Mouse (Mus musculus): Measurements from ENCODE around the gene Olfr1342. TPM values are rescaled to one million over a fixed set of nuclear protein-coding genes. Genes with fewer than 3 reads are reported as not detected.

Olfr1342 gene
- 0.26 TPM in 1 of 2 replicates, not detected in the other for polyA plus RNA-seq (2012; rRNA removed)

DNA sequence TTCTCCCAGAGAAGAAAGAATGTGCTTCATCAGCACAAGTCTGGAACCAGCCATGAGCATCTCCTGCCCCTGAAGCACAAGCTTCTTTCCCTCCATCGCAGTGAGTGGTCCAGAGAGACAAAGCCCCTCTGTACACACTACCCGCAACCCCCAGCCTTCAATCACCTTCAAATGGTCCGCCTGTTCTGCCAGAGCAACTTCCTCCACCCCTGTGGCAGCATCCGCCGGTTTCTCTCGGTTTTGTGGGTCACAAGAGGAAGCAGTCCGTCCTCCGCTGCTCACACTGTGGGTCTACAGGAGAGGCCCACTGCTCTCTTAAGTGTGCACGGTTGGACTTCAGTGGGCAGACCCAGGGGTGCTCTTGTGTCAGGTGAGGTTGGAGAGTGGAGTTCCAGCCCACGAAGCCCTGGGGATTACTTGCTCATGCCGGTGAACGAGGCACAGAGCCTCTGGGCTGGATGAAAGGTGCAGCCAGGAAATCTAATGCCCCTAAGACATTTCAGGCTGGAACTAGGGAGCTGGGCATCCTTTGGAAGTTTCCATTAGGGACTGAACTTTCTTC, at the start of gene Olfr1342:
Gene Olfr1342 (minus strand): TSS at position 345 of the 562 bp plus-strand sequence.
- DNase-seq (ENCODE audit: low read depth, low spot score) = no peak
- WGBS = 53% methylated on average over 12 of the region's 12 CpGs

GRCm38 (mm10) chr4:118741881-118742280, 49.3 kb upstream of the Olfr1342 start:
- DNase-seq (ENCODE audit: low read depth, low spot score) = no peak
- 36% methylated on average over 16 of the region's 16 CpGs for WGBS

- 6% methylated on average over 11 of the region's 11 CpGs for WGBS
Observed at GRCm38 (mm10) chr4:118740988-118741698, 48.6 kb upstream of the Olfr1342 start.

GRCm38 (mm10) chr4:118739574-118739973, 47.0 kb upstream of the Olfr1342 start:
- no peak for DNase-seq (ENCODE audit: low read depth, low spot score)
- 67% methylated on average over 3 of the region's 3 CpGs for WGBS

More at GRCm38 (mm10) chr4:118740988-118741698, 48.6 kb upstream of the Olfr1342 start:
- DNase-seq (ENCODE audit: low read depth, low spot score) = no peak

DNA sequence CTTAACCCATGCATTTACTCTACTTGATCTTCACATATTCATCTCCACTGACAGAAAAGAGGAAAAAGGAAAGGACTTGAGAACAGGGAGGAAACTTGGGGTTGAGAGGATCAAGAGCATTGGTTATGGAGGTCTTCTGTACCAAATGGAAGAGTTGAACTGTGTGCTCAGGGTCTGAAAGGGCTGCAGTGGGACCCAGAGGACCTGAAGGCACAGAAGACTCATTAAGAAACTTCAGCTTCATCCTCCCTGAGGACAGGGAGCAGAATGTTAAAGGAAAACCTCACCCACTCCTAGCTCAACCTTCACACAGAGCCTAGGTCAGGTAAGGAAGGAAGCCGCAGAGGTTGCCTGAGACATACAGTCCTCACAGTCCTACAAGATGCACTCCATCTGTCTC, 39.3 kb upstream of the Olfr1342 start, which contains the start of gene Olfr1339:
Gene Olfr1339 (plus strand): TSS at position 301 of the 400 bp plus-strand sequence.
- 89% methylated on average over 1 of the region's 1 CpGs for WGBS
- DNase-seq (ENCODE audit: low read depth, low spot score) = no peak

GRCm38 (mm10) chr4:118721742-118722483, 29.4 kb upstream of the Olfr1342 start:
- DNase-seq (ENCODE audit: low read depth, low spot score) = no peak
- WGBS = 53% methylated on average over 10 of the region's 10 CpGs

DNA sequence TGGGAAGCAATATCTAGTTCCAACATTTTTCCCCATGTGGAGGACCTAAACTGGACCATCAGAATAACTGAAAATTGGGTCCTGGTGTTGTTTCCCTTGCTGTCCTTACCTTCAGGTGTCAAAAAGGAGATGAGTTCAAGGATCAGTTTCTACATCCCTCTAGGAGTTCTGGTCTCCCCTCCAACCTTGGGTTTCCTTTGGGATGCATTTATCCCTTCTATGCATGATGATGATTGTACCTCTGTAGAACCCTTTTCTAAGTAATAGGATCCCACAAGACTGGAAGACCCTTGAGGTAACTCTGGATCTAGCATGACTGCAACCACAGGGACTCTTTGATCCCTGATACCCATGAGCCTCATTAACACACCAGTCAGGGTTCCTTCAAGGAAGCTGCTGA, 27.3 kb upstream of the Olfr1342 start, which contains the start of gene Olfr1340:
Gene Olfr1340 (plus strand): TSS at position 301 of the 400 bp plus-strand sequence.
- no peak for DNase-seq (ENCODE audit: low read depth, low spot score)

DNA sequence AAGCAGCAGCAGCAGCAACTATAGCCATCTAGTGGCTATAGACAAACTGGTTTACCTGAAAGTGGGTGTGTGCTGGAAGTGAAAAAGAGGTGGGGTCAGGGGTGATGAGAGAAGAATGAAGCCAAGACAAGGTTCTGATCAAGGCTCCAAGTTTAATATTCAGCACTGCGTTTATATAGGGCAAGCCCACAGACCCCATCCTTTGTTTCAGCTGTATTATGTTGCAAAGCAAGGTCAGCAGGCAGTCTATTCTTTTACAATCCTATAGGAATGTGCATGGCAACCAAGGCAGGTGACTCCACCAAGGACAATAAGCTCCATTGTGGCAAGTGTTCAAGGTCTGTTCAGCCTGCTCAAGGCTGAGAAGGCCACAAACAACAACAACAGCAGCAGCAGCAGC, 19.1 kb upstream of the Olfr1342 start:
- WGBS = 63% methylated on average over 1 of the region's 1 CpGs
- no peak for DNase-seq (ENCODE audit: low read depth, low spot score)

- 80% methylated on average over 5 of the region's 5 CpGs for WGBS
Observed at GRCm38 (mm10) chr4:118708086-118708485, 15.5 kb upstream of the Olfr1342 start.

DNA sequence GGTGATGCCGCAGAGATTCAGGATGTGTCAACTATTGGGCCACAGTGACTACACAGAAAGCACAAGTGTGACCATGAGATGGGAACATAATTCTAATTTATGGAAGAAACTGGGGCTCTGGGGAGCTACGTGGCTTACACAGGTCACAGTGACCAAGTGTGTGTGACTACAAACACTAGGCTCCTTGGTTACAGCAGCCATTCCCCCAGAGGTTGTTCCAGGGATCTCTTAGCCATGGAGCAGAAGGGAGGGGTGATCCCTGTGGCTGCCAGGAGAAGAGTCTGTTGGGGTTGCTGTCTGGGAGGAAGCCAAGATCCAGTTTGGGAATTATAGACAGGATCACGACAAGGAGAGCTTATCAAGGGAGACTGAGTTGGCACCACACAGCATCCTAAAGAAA, 10.7 kb upstream of the Olfr1342 start, which contains the start of gene Olfr1341:
Gene Olfr1341 (plus strand): TSS at position 301 of the 400 bp plus-strand sequence.
- WGBS = 68% methylated on average over 3 of the region's 3 CpGs

More at GRCm38 (mm10) chr4:118708086-118708485, 15.5 kb upstream of the Olfr1342 start:
- DNase-seq (ENCODE audit: low read depth, low spot score) = no peak

DNA sequence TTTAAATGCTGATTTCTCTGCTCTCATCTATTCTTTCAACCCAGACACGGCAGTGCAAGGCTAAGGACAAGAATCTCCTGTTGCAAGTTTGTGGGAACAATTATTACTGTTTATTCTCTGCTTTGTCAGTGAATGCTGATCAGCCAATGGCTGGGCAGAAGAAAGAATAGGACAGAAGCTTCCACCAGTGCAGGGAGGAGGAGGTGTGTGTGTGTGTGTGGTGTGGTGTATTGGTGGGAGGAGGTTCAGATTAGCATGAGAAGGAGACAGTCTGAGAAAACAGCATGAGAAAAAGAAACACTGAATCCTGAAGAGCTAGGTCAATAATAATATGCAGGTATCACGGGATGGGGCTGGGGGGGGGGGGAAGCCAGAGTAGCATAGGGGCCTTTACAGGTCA, 1.3 kb upstream of the Olfr1342 start:
- no peak for DNase-seq (ENCODE audit: low read depth, low spot score)
- WGBS = 48% methylated on average over 2 of the region's 2 CpGs

More for the DNA sequence above, 10.7 kb upstream of the Olfr1342 start, which contains the start of gene Olfr1341:
- DNase-seq (ENCODE audit: low read depth, low spot score) = no peak

DNA sequence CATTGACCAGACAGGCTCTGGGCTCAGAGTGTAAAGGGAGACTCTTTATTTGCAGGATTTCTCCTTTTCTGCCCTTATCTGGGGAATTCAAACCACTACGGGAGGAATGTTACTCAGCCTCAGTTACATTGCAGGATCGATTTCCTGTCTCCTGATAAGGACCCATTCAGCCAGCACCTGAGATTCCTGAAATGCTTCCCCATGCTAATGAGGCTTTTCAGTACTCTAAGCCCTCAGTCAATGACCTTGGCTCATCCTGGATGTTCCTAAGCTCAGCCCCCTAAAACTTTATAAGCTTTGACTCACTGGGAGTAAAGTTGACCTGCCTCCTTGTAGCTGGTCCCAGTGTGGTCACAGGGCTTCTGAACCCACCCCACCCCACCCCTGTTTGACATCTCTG, 5.5 kb downstream of the Olfr1342 start:
- no peak for DNase-seq (ENCODE audit: low read depth, low spot score)
- WGBS = 10% methylated on average over 2 of the region's 2 CpGs

- DNase-seq (ENCODE audit: low read depth, low spot score) = no peak
Observed at GRCm38 (mm10) chr4:118658652-118659051, 33.9 kb downstream of the Olfr1342 start, which contains the start of gene Olfr62. Olfr62 (plus strand) TSS chr4:118658952.

DNA sequence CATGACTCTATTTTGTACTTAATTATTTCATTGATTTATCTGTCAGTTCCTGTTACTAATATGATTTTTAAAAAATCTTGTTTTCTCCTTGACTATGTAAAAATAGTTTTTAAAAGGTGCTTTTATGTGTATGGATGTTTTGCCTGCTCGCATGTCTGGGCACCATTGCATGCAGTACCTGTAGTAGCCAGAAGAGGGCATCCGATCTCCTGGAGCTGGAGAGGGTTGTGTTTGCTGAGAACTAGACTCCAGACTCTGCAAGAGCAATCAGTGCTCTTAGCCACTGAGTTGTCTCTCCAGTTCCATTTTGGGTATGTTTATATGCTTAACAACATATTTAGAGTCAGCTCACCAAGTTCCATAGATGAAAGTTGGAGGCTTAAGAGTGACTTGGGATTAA, 47.3 kb downstream of the Olfr1342 start:
- WGBS = 5% methylated on average over 2 of the region's 2 CpGs
- no peak for DNase-seq (ENCODE audit: low read depth, low spot score)

DNA sequence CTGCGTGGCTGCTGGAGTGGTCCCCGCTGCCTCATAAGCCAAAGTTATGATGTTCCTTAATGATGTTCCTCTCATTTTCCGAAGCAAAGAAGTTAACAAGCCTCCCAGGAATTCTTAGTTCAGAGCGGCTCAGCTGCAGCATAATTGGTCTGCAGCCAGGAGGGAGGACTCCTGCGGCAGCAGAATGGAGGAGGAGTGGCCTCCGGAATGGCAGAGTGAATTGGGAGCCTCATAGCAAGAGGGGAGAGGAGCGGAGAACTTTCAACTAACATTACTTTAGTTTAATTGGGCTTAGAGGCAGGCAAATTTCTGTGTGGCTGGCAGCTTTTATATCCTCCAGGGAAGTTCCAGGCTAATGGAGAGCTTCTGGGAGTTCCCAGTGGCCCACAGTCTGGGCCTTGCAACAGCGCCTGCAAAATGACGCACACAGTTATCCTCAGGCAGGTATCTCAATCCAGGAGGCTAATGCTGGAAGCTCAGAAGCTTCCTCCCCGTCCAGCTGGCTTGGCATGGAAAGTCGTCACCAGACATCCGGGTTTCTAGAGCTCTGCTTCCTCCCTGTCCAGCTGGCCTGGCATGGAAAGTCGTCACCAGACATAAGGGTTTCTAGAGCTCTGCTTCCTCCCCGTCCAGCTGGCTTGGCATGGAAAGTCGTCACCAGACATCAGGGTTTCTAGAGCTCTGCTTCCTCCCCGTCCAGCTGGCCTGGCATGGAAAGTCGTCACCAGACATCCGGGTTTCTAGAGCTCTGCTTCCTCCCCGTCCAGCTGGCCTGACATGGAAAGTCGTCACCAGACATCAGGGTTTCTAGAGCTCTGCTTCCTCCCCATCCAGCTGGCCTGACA, 50.0 kb downstream of the Olfr1342 start:
- no peak for DNase-seq (ENCODE audit: low read depth, low spot score)
- WGBS = 37% methylated on average over 20 of the region's 20 CpGs

Other genes starting within 250 kb of the Olfr1342 start
- gene Mpl, start 235.2 kb downstream of the Olfr1342 start, polyA plus RNA-seq (2012; rRNA removed) = 0.02 and 0.08 TPM in 2 replicates
- gene Tie1, start 202.7 kb downstream of the Olfr1342 start, polyA plus RNA-seq (2012; rRNA removed) = 7.9 and 11.3 TPM in 2 replicates
- gene 2610528J11Rik, start 165.8 kb downstream of the Olfr1342 start, polyA plus RNA-seq (2012; rRNA removed) = 93.0 and 123 TPM in 2 replicates
- gene Tmem125, start 148.7 kb downstream of the Olfr1342 start, polyA plus RNA-seq (2012; rRNA removed) = 47.8 and 53.0 TPM in 2 replicates
- 0.03 and 0.26 TPM in 2 replicates for gene Cfap57, start 72.0 kb downstream of the Olfr1342 start, polyA plus RNA-seq (2012; rRNA removed)
- gene Ebna1bp2, start 72.0 kb downstream of the Olfr1342 start, polyA plus RNA-seq (2012; rRNA removed) = 22.8 and 24.3 TPM in 2 replicates
- not detected in 2 replicates for gene Olfr62, start 33.8 kb downstream of the Olfr1342 start, polyA plus RNA-seq (2012; rRNA removed)
- gene Olfr1341, start 10.8 kb upstream of the Olfr1342 start, polyA plus RNA-seq (2012; rRNA removed) = not detected in 2 replicates
- gene Olfr1340, start 27.4 kb upstream of the Olfr1342 start, polyA plus RNA-seq (2012; rRNA removed) = not detected in 2 replicates
- gene Olfr1339, start 39.4 kb upstream of the Olfr1342 start, polyA plus RNA-seq (2012; rRNA removed) = not detected in 2 replicates
- not detected in 2 replicates for gene Olfr1338, start 66.0 kb upstream of the Olfr1342 start, polyA plus RNA-seq (2012; rRNA removed)
- gene Olfr1337, start 89.8 kb upstream of the Olfr1342 start, polyA plus RNA-seq (2012; rRNA removed) = not detected in 2 replicates
- not detected in 2 replicates for gene Olfr1335, start 117.2 kb upstream of the Olfr1342 start, polyA plus RNA-seq (2012; rRNA removed)
- not detected in 2 replicates for gene Olfr1333, start 143.5 kb upstream of the Olfr1342 start, polyA plus RNA-seq (2012; rRNA removed)
- not detected in 2 replicates for gene Olfr1331, start 171.9 kb upstream of the Olfr1342 start, polyA plus RNA-seq (2012; rRNA removed)
- gene Olfr1330, start 195.8 kb upstream of the Olfr1342 start, polyA plus RNA-seq (2012; rRNA removed) = not detected in 2 replicates
- not detected in 2 replicates for gene Olfr1329, start 224.7 kb upstream of the Olfr1342 start, polyA plus RNA-seq (2012; rRNA removed)
- not detected in 2 replicates for gene Olfr1328, start 245.9 kb upstream of the Olfr1342 start, polyA plus RNA-seq (2012; rRNA removed)